Mouse (Mus musculus): ENCODE results near the gene Tnfaip6.

DNA sequence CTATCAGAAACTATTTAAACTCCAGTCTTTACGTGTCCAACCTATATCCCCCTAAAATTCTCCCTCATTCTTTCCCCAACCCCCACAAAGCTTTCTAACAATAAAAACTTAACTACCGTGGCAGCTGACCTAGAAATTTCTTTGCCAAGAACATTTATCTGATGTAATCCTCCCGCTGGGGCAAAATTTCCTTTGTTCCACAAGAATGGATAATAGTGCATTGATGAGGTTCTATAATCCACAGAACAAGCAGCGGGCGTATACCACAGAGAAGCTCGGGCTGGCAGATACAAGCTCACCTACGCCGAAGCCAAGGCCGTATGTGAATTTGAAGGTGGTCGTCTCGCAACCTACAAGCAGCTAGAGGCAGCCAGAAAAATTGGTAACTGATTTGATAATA, 5.7 kb downstream of the Tnfaip6 start:
- TF ChIP-seq POLR2A (IDR thresholded peaks at IDR 0.05; ENCODE audit: insufficient read depth, low read length) (no peak), CTCF (IDR thresholded peaks at IDR 0.05; ENCODE audit: low read depth, low read length) (no peak)

Measured in ES-Bruce4 (cell line).